Mouse (Mus musculus) erythroblast, embryonic 14.5 days (primary cell): ENCODE results near the gene Rab5b. TPM values are rescaled to one million over a fixed set of nuclear protein-coding genes. Genes with fewer than 3 reads are reported as not detected.

Experiments used
- H3K27me3 ChIP-seq: 2 replicates; pipeline ENCODE4 v1.6.1; 2012; ENCODE audit warnings: inconsistent platforms; ENCODE audit not compliant: control insufficient read depth
- H3K36me3 ChIP-seq: 2 replicates; pipeline ENCODE4 v1.6.1; 2012; ENCODE audit warnings: mild to moderate bottlenecking, inconsistent platforms; ENCODE audit not compliant: control insufficient read depth
- H3K4me1 ChIP-seq: 2 replicates; pipeline ENCODE4 v1.6.1; 2012; ENCODE audit warnings: inconsistent platforms; ENCODE audit not compliant: control insufficient read depth
- H3K4me3 ChIP-seq: replicated peaks from 2 replicates; pipeline ENCODE3; 2012; ENCODE audit warnings: moderate library complexity, mild to moderate bottlenecking, inconsistent platforms
- H3K9me3 ChIP-seq: 2 replicates; pipeline ENCODE4 v1.6.1; 2012; ENCODE audit warnings: low read length, inconsistent platforms, mixed read lengths; ENCODE audit not compliant: control insufficient read depth
- GATA1 ChIP-seq: IDR thresholded peaks from 2 replicates; pipeline ENCODE4 v1.6.1; 2012; ENCODE audit warnings: low read length, inconsistent platforms, mixed read lengths
- TAL1 ChIP-seq: IDR thresholded peaks from 3 replicates; pipeline ENCODE4 v1.6.1; 2012; ENCODE audit warnings: low read length, inconsistent platforms, mixed read lengths
- polyA plus RNA-seq: library from polyadenylated mRNA; stranded (reverse); fragments of >175 nt; gene quantifications from 2 replicates; pipeline ENCODE4 v1.2.3, GENCODE M21; 2012

Gene Rab5b
- 1.1 and 1.2 TPM in 2 replicates for polyA plus RNA-seq

DNA sequence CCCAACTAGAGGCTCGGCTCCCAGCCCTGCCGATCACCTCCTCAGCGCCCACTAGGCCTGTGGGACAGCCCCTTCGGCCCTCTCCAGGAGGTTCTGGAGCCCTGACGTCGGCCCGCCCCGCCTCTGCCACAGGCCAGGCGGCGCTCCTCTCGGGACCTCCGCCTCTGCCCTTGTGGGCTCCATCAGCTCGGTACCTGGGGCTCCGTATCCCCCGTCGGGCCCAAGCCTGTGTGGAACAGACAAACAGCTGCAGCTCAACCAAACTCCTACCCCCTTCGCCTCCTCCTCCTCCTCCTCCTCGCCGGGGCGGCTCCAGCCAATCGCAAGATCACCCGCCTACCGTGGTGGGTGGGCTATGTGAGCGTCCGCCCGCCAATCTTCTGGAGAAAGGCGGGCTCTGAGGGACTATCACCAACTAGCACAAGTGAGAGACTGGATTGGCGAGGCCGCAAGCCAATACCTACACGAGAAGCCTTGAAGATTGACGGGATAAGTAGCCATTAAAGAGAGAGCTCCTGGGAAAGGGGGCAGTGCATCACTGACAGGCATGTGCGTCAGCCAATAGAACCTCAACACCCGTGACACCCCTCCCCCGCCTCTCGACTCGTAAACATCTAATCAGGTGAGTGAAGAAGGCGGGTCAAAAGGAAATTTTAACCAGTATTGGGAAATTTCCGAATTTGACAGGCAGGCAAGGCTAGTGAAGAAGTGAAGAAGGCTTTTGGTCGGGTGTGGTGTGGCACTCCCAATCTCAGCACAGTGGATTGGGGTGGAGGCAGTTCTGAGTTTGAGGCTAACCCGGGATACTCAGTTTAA, at the start of gene Rab5b:
TSS of gene Rab5b (minus strand) at position 273 of the 816 bp plus-strand sequence.
- Histone ChIP-seq H3K27me3 (no peaks in the 10 kb centered on the region), H3K36me3 (peaks cover 56% of the 10 kb centered on the region), H3K4me1 (peaks cover 53% of the 10 kb centered on the region), H3K4me3 (peak within 1 kb of the TSS; percentile 89), H3K9me3 (peaks cover 2% of the 10 kb centered on the region; the same call in 1 of the 2 replicates)
- TF ChIP-seq GATA1 (no peak), TAL1 (no peak)

DNA sequence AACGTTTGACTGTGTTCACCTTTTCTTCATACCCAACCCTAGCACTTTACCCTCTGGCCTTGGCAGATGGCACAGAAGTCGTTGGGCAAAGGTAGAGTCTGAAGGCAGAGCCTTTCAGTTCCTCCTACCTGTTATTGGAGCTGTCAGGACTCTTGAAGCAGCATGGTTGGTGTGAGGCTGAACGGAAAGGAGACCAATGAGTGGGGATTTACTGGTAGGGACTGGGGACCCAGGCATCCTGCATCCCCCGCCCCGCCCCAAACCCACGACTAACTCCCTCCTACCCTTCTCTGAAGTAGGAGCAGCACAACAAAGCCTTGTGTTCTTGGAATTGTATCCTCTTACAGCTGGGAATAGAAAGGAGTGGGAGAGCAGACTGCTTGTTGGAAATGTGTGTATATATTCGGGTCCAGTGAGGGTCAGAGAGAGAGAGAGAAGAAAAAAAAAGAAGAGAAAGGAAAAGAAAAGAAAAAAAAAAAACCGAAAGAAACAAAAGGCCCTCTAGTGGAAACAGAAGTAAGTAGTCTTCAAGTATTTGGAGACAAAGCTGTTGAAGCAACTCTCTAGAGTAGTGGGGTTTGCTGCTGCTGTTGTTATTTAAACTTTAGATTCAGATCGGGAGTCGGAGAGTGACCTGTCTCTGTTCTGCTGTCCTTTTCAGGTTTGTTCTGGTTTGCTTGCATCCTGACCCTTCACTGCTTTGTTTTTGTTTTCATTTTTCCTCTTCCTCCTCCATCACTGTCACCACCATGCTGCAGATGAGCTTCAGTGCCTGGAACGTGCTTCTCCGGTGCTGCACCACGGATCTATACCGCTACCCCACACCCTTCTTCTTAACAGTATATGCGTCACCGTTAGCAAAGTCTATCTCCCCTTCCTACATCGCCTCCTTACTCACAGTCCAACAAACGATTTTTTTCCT, 48.9 kb upstream of the Rab5b start, which contains the start of gene Dgka:
TSS of gene Dgka (minus strand) at position 176 of the 922 bp plus-strand sequence.
- Histone ChIP-seq H3K4me3 (peak within 1 kb of the TSS; percentile 44), H3K4me1 (peaks cover 46% of the 10 kb centered on the region), H3K27me3 (peaks cover 60% of the 10 kb centered on the region), H3K36me3 (peaks cover under 1% of the 10 kb centered on the region), H3K9me3 (peaks cover 2% of the 10 kb centered on the region; the same call in 1 of the 2 replicates)
- TF ChIP-seq GATA1 (no peak), TAL1 (no peak)

DNA sequence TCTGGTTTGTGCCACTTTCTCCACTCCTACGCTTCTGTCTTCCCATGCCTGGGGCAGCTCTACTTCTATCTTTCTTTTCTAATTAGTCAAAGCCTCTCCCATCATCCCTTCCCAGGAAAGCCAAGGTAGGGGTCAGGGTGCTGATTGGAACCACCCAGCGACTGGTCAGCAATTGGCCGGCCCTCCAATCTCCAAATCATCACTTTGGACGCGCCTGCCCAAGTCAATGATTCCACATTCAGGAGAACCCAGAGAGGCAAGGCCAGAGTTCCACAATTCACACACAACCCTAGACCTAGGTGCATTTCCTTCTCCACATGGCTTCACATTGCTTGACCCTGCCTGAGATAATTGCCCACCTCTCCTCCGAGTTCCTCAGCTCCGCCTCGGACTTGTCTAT, 48.1 kb upstream of the Rab5b start:
- Histone ChIP-seq H3K9me3 (peaks cover 2% of the 10 kb centered on the region; the same call in 1 of the 2 replicates), H3K4me1 (peaks cover 38% of the 10 kb centered on the region), H3K4me3 (no peak overlapping the region), H3K36me3 (no peaks in the 10 kb centered on the region), H3K27me3 (peaks cover 60% of the 10 kb centered on the region)
- no peak for TF ChIP-seq GATA1
- TF ChIP-seq TAL1 = no peak

DNA sequence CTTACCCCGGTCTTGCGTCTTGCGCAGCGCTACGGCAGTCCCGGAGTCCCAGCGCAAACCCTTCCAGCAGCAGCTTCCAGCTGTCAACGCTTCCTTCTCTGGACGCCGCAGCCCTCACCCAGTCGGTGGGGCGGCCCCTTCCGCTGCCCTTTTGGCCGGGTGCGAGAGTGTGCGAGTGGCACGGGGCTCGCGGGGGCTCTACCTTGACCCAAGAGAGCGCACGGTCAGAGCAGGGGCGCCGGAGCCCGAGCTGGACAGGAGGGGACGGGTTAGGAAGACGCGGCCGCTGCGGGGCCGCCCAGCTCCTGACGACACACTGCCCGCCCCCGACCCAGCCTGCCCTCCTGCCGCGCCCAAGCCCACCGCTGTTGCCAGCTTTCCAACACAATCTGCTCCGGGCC, 47.7 kb upstream of the Rab5b start:
- Histone ChIP-seq H3K36me3 (no peaks in the 10 kb centered on the region), H3K9me3 (peaks cover 2% of the 10 kb centered on the region; the same call in 1 of the 2 replicates), H3K4me1 (peaks cover 34% of the 10 kb centered on the region), H3K27me3 (peaks cover 60% of the 10 kb centered on the region), H3K4me3 (peak overlapping the region; percentile 44)
- no peak for TF ChIP-seq TAL1
- TF ChIP-seq GATA1 = no peak

DNA sequence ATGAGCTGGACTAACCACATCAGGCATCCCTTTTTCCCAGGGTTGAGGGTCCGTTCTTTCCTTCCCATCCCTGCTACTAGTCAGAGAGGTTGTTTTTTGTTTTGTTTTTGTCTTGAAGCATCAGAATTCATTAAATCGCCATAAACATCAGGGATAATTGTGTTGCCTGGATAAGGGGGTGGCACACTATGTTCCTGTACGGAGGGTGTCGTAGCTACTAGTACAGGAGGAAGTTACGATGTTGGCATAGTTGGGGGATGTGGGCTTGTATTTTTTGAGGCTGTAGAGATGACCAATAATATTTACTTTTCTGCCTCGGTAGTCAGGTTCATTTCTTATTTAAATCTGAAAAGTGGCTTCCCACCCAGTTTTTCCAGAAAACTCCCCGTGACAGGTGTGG, 47.2 kb upstream of the Rab5b start:
- H3K4me3 ChIP-seq = peak overlapping the region; percentile 44
- H3K4me1 ChIP-seq = peaks cover 31% of the 10 kb centered on the region
- TF ChIP-seq TAL1 (no peak), GATA1 (no peak)
- peaks cover 60% of the 10 kb centered on the region for H3K27me3 ChIP-seq
- H3K9me3 ChIP-seq = peaks cover 2% of the 10 kb centered on the region; the same call in 1 of the 2 replicates
- no peaks in the 10 kb centered on the region for H3K36me3 ChIP-seq

DNA sequence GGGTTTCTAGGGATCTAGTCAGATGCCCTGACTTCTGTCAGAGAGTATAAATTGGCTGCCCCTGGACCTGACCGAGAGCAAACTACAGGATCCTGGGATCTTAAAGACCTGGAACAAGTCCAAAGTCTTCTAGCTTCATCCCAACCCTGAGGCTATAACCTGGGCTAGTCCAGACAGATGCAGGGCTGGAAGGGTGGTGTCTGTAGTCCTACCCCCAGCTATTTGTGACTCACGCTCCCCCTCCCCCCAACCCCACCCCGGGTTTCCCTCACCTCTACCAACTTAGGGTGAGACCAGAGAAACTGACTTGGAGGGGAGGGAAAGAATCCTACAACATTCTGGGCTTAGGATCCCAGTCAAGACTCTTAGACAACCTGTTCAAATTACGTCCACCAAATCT, 46.6 kb upstream of the Rab5b start:
- H3K4me3 ChIP-seq = no peak overlapping the region

DNA sequence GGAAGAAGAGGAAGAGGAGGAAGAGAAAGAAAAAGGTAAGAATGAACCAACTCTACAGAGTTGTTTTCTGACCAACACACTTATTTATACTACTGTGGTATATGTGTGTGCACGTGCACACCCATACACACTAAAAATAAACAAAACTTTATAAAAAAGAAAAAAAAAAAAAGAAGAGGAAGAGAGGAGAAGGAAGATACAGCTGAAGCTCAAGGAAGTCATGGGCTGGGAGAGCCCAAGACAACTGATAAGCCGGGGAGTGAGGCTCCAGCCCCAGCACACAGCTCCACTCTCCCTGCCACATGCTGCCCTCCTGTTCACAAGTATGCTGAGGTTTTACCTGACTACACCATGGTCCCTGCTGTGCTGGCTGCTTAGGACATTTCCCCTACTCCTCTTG, 44.2 kb upstream of the Rab5b start:
- no peaks in the 10 kb centered on the region for H3K36me3 ChIP-seq
- H3K4me3 ChIP-seq = no peak overlapping the region
- no peak for TF ChIP-seq GATA1
- TF ChIP-seq TAL1 = no peak
- H3K9me3 ChIP-seq = peaks cover 2% of the 10 kb centered on the region; the same call in 1 of the 2 replicates
- H3K27me3 ChIP-seq = peaks cover 45% of the 10 kb centered on the region
- H3K4me1 ChIP-seq = peaks cover 23% of the 10 kb centered on the region

More for the DNA sequence above, 46.6 kb upstream of the Rab5b start:
- Histone ChIP-seq H3K36me3 (no peaks in the 10 kb centered on the region), H3K4me1 (peaks cover 28% of the 10 kb centered on the region), H3K9me3 (peaks cover 2% of the 10 kb centered on the region; the same call in 1 of the 2 replicates), H3K27me3 (peaks cover 60% of the 10 kb centered on the region)
- TF ChIP-seq GATA1 (no peak), TAL1 (no peak)

DNA sequence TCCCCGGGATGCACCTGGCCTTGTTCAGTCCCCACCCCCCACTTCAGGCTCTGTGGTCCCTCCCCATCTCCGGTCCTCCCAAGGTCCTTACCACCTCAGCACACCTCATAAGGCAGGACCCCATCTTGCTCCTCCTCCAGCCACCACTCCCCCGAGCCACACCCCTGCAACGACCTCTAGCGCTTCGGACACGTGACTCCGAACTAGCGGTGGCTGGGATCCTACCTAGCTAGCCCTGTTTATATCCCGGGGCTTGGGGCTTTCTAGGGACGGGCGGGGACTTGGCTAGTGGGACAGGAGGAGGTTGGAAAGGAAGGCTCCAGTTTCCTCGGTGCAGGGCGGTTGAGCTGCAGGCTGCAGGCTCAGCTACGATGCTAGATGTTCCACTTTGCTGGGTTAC, 41.4 kb upstream of the Rab5b start:
- no peak for TF ChIP-seq GATA1
- no peak for TF ChIP-seq TAL1
- H3K4me3 ChIP-seq = no peak overlapping the region

DNA sequence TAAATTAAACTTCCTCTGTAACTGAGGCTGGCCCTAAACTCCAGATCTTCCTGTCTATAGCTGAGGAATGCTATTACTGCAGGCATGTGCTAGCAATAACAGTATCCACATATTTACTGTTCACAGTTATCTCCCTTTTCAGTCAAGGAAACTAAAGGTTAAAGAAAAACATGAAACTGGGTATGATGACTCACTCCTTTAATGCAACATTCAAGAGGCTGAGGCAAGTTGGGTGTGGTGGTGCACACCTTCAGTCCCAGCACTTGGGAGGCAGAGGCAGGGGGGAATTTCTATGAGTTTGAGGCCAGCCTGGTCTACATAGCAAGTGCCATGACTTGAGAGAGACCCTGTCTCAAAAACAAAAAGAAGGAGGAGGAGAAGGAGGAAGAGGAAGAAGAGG, 35.9 kb upstream of the Rab5b start:
- TF ChIP-seq GATA1 (no peak), TAL1 (no peak)
- Histone ChIP-seq H3K9me3 (peaks cover 7% of the 10 kb centered on the region; the same call in 1 of the 2 replicates), H3K36me3 (no peaks in the 10 kb centered on the region), H3K4me1 (peaks cover 3% of the 10 kb centered on the region), H3K27me3 (no peaks in the 10 kb centered on the region), H3K4me3 (no peak overlapping the region)

More for the DNA sequence above, 41.4 kb upstream of the Rab5b start:
- Histone ChIP-seq H3K4me1 (peaks cover 9% of the 10 kb centered on the region), H3K36me3 (no peaks in the 10 kb centered on the region), H3K27me3 (peaks cover 17% of the 10 kb centered on the region), H3K9me3 (peaks cover 7% of the 10 kb centered on the region; the same call in 1 of the 2 replicates)
